Mouse (Mus musculus) kidney, postnatal 14 days (tissue): Measurements from ENCODE around the gene Negr1.

ENCODE experiments used
- DNase-seq: peaks from one replicate; pipeline ENCODE4 v3.0.0; 2022; ENCODE audit warnings: mixed read lengths

The Negr1 gene

DNA sequence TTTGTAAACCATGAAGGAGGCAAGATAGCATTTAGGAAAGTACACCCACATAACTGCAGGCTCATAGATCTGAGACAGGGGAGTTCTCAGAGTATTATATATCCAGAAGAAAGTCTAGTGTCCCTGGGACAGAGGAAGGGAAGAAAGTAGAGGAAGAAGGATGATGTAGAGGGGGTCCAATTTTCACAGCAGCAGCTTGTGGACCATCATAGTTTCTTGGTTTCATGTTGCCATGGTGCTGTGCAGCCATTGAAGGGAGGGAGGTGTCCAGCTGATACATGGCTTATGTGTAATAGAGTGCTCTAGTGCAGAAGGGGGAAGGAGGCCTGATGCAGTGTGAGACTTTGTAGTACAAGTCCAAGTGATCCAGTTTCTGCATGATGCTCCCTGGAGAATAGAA is 359.8 kb downstream of the Negr1 start:
- DNase-seq: no peak

DNA sequence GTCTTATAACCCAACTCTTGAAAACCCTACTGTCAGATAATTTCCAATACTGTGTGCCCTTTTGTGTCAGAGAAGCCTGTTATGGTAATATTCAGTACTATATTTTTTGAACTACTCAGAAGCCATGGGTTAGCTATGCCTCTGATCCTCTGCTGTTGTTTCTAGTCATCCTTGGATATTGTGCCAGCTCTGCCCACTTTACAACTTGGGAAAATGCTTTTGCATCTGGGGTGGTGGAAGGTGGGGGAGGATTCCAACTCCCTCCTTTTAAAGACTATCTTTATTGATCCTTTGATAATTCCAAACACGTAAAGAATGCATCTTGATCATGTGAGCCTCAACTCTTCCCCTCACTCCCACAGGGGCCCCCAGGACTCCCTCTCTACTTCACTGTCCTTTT is 361.6 kb downstream of the Negr1 start:
- DNase-seq: no peak

DNA sequence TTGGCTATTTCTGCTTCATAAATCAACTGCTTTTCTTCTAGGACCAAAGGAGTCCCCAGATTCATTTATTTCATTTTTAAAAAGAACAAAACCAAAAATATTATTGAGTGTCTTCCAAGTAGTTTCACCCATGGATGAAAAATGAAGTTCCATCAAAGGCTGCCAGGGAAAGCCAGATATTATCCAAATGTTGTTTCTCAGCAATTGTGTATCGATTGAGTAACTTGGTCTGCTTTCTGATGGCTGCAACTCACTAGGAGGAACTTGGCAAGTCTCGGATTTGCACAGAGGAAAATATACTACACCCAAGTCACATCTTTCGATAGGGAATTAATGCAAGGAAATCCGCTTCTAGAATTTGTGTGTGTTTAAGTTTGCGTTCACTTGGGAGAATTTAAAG is 363.5 kb downstream of the Negr1 start:
- DNase-seq: no peak

DNA sequence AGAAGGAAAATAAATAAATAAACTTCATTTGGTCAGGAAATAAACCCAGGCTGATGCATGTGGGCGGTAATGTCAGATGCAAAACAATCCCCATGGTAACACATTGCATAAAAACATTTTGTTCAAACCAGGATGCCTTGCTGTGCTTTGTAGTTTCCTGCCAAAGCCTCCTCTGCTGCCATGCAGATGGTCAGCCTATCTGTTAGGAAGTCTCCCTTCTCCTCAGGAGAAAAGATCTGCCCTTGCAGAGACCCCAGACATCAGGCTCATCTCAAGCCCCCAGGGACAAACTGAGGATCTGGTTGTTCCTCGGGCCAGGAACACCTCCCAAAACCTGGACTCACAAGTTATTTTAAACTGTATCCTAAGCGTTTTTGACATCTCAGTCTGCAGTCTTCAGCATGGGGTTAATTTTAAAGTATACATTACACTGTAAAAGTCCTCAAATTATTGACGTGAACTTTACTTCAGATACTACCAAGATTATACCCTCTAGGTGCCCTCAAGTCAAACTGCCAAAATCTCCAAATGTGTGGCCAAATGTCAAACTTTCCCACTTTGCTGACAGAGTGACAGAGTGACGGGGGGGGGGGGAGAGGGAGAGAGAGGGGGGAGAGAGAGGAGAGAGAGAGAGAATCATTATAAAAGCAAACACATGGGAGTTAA is 366.9 kb downstream of the Negr1 start:
- DNase-seq: no peak

DNA sequence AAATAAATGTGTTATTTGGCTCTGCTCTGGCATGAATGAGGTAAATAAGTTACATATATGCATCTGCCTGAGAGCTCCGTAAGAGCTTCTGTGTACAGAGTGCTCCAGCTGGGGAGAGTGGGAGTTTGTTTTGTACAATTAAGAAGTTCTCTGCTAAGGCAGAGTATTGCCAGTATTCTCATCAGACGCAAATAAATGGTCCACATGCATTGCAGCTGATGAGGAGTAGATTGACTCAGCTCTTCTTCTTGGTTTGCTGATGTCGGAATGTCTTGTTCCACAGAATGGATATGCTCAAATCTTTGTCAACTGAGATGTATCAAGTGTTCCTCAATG is 367.4 kb downstream of the Negr1 start:
- DNase-seq: no peak

DNA sequence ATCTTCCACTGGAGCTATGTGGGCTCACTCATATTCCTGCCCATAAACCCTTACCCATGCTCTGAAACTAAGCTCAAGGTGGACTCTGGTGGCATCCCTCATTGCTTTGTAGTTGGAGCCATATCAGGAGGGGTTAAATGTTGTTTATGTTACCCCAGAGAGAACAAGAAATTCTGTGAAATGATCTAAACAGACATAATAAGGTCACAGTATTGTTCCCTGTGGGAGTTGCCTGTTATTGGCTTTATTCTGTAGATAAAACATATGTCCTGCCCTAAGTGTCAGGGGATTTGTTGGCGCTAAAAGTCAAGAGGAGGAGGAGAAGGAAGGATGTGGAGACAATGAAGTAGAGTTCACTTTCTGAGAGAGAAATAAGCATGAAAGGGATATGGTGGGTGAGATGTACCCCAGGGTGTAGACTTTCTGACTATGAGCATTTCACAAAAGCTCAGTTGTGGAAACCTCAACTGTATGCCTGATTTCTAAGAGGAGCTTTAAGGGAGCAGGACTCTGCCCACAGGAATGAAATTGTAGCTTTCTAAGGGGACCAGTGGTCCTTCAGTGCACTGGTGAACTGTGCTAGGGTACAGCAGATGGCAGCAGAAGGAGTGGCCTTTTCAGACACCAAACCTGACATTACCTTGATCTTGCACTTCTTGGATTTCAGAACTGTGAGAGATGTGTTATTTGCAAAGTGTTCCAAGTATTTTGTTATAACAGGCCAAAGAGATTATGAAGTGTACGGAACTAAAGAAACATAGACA is 368.3 kb downstream of the Negr1 start:
- no peak for DNase-seq

DNA sequence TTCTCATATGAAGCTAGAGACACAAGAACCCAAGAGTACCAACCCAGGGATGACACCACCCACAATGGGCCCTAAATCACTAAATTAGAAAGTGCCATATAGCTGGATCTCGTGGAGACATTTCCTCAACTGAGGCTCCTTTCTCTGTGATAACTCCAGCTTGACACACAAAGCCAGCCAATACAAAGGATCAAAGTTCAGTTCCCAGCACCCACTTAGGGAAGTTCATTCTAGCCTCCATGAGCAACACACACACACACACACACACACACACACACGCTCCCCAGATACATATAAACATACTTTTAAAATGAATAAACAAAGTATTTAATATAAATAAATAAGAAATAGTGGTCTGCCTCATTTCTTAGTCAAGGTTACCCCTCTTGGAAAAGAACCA is 369.4 kb downstream of the Negr1 start:
- no peak for DNase-seq

DNA sequence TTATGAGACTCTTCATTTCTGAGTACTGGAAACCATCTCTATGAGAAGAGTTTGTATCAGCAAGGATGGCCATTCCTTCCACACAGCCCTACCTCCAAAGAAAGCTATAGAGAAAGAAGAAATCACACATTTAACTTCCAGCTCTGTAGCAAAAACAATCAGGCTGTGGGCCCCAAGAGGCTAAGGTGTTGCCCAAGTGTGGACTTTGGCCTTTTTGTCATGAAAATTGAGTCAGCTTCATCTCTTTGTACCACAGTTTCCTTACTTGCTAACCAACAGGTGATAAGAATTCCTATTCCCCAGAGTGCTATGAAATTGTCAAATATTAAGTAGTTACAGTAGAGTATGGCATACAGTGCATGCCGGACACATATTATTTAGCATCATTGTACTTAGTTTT is 369.9 kb downstream of the Negr1 start:
- no peak for DNase-seq

DNA sequence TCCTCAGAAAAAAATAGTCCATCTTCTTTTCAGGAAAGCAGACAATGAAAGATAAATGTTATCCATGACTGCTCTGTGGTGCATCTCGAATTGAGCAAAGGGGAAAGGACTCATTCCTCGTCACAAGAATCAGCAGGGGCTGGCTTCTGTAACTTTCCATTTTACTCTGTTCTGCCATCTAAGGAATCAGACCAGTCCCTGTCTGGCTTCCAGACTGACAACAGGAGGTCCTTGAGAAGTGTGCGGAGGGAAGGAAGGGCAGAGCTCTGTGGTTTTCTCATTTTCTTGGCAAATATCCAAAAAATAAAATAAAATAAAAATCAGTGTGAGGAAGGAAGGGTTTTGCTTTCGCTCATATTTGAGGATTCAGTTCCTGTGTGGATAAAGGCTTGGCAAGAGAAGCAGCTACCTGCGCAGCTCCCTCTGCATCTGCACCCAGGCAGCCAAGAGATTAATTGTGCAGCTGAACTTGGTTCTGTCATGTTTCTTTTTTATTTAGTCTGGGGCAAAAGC is 373.2 kb downstream of the Negr1 start:
- DNase-seq: peak; percentile 12

DNA sequence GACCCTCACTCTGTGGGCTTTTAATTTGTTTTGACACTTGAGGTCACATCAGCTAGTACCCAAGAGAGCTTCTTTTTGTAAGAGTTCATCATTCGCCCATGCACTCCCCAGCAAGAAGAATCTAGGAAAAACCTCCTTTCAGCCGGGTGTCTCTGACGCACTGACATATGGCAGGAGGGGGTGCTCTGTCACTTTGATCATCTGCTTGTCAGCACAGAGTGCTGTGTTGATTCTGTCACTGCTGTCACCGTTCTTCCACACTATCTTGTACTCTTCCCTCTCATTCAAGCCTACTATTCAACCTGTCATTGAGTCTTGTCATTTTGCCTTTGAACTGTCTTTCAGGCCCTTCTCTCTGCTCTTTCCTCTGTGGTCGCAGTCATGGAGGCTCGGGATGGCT is 385.8 kb downstream of the Negr1 start:
- DNase-seq: no peak

DNA sequence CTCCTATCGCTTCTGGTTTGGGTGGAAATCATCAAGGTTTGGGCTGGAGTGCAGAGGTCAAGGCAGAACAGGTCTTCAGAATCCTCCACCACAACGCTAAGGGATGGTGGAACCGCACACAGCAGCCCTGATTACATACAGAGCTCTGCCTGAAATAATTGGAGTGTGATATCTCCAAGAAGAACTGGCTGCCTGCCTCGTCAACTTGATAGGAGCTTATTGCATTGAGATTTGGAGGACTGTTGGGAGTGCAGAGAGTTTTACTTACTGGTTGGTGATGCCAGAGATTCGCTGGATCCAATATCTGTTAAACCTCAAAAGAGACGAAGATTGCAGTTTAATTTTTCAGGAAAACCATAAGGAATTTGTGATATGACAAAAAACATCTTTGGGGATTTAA is 391.4 kb downstream of the Negr1 start:
- no peak for DNase-seq

DNA sequence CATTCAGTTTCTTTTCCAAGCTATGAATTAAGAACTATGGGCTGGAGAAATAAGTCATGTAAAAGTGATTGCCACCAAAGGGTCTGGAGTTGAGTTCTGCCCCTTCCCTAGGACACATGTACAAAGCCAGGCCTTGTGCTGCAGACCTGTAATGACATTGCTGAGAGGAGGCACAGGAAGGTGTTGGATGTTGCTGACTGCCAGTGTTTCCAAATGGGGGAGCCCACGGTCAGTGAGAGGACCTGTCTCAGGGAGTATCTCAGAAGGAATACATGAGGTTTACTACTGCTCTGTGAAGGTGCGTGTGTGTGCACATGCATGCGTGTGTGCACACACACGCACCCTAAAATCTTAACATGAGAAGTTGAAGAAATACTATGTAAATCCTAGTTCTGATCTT is 393.5 kb downstream of the Negr1 start:
- no peak for DNase-seq

DNA sequence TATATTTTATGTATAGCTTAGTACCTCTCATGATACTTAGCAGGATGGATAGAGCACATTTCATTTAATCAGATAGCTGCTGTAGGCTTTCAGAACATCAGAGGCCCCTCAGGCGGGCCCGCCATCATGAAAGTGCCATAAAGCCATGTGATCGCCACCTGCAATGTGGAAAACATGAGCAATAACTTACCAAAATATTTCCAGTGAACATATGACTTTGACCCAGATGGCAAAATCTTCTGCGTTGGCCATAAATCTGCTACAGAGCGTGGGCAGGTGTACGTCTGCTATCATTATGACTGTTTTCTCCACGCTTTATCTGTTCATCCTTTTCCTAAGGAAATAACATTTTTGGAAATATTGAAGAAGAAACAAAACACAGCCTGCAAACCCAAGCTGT is 397.0 kb downstream of the Negr1 start:
- DNase-seq: no peak

DNA sequence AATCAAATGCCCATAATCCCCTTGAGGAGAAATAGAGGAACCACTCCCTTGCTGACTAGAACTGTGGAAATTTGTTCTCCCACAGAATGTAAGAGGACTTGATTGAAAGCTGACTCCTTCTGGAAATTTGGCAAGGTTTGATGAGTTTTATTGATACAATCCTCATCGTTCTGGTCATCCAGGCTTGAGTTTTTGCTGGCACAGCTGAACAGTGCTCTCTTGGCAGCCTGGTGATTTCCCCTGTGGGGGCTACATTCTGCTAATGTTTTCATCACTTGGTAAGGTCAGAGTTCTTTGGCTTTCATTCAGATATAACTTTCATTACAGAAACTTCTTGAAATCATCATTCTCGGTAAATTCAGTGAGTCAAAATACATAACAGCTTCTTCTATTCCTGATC is 407.2 kb downstream of the Negr1 start:
- DNase-seq: no peak

DNA sequence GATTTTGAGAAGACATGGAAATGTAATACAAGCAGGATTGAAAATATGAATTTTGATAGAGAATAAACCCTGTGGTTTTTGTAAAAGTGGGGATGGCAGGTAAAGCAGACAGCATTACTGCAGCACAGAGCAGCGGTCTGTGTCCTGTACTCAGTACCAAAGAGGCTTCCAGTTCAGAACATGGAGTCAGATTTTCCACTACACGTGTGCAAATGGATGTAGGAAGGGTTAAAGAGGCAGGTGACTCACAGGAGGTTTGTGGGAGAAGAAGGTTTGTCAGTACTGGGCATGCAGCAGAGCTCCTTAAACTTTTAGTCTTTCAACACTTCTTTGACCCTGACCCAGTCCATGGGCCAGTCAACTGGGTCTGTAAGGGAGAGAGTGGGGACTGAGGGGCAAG is 409.5 kb downstream of the Negr1 start:
- DNase-seq: no peak

DNA sequence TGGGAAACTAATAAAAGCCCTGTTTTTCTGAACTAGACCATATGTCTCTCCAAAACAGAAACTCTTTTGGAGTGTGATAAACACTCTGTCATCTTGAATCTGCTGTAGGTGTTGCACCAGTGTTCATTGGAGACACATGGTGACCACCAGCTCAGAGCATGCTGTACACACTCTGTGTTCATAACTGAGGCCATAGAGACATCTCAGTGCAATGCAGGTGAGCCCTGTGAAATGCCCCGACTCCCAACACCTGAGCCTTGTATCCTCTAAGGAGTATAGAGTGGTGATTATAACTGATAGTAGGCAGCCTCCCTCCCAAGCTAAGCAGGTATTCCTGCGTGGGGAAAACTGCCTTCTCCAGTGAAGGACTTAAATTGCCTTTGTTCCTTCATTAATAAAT is 415.2 kb downstream of the Negr1 start:
- no peak for DNase-seq

DNA sequence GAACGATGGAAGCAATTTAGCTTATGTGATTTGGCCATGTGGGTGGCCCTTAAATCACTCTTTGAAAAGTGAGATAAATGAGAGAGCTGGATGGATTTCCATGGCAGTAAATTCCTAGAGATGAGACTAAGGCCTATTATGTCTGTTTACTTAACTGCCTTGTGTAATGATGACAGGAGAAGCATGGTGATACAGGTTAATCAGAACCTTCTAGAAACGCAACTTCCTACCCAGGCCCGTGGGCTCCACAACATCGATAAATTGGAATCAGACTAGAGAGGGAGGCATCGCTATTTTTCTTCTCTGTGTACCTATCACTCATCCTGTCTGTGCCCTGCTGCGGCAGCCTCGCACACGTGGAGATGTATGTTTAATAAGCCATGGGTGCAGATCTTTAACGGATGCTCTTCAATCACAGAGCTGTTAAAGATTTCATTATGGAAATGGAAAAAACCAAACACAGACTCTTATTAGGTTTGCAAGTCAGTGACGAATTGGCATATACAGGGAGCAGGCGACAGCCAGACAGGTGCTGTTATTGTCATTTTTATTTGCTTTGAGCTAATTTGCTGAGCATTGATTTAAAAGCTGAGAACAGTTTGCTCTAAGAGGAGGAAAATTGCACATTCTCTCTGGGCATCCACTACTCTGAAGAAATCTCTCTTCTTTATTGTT is 418.6 kb downstream of the Negr1 start:
- no peak for DNase-seq

DNA sequence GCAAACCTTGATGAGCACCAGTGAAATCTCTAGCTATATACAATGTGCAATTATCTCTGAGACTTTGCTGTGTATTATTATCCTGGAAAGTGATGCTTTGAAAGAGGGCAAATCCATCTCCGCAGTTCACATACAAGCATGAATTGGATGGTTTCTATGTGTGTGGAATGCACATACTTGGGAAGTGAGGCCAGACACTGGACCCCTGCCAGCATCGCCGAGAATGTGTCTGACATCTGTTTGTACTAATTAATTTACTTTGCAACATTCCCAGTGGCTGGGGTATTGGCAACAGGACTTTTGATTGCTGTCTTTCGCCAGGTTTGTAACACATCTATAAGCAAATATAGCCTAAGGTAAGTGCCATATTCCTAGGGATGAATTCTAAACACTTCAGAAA is 420.5 kb downstream of the Negr1 start:
- DNase-seq: peak; percentile 51

DNA sequence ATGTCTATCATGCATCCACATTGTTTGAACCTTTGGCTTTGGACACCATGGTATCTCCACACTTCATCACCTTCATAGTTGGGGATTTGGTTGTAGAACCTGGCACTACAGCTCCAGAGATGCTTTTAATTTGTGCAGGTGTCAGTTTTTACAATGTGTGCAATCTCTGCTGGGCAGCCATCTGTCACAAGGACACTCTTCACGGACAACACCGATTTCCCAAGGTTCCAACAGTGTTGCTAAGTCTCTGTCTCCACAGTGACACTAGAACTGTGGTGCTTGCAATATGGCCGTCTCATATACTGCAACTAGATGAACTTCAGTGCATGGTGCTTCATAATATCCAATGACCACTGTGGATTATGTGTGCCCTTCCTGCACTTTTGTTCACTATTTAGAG is 425.5 kb downstream of the Negr1 start:
- no peak for DNase-seq

DNA sequence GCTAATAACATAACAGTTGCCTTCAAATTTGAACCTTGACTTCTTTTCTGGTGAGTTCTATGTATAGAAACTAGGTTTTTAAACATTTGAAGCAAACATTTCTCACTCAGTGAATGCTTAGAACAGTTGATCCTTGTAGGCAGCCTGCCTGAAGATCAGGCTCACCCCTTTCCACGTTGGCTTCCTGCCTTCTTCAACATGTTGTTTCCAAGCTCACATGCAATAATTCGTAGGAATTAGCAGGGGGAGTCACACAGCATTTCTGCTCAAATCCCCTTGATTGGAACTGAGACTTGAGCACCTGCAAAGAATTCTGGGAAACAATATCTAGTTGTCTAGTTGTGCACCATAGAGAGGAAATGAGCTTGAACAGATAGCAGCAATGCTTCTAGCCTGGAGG is 430.6 kb downstream of the Negr1 start:
- DNase-seq: no peak

DNA sequence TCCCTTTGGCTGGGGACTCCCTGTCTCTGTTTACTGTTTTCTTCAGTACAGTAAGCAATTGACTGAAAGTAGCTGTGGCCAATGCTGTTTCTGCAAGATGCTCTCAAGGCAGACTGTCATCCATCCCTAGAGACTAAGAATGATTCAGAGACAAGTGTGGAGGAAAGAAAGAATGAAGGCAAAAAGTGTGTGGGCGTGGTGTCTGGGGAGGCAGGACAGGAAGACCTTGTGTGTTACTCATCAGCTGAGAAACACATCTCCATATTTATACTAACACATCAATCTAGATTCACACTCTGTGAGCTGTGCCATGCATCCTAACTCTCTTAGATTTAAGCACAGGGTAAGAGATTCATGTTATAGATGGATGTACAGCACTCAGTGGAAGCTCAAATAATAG is 431.2 kb downstream of the Negr1 start:
- DNase-seq: no peak

DNA sequence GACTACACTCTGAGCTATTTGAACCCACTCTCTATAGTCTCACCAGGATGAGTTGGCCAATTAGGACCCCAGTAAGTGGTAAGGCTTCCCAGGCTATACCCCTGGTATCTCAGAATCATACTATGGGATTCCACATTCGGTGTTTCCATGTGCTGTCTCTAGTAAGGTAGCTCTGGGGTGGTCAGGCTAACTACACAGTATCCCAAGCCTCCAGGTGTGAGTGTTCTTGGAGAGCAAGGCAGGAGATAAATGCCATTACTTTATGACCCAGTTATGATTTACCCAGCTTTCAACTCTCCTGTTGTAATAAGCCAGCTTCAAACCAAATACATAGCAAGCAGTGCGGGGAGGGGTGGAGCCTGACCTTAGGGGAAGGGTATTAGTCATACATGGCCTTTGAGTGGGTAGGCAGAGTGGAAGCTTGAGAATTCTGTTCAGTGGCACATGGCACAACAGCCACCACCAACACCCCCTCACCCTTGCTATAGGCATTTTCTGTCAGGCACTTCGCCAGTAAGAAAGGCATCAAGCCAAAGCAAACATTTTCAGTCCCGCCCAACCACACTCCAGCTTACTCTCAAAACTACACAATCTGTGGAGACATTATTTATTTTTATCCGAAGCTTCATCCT is 437.7 kb downstream of the Negr1 start:
- DNase-seq: peak; percentile 24

DNA sequence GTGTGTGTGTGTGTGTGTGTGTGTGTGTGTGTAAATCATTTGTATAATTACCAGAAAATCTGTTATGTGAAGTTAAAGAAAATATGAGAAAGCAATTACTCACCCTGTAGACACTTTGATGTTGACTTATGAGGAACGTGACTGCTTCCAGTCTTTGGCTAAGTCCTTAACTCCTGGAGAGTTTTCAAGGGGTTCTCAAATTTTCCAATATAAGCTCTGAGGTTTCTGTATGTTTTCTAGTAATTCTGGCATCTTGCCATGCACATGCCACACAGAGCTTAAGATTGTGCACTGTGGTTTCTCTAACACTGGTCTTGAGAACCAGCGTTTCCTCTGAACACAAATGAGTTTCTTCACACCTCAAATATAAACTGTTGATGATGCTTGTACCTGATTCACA is 460.0 kb downstream of the Negr1 start:
- DNase-seq: no peak

DNA sequence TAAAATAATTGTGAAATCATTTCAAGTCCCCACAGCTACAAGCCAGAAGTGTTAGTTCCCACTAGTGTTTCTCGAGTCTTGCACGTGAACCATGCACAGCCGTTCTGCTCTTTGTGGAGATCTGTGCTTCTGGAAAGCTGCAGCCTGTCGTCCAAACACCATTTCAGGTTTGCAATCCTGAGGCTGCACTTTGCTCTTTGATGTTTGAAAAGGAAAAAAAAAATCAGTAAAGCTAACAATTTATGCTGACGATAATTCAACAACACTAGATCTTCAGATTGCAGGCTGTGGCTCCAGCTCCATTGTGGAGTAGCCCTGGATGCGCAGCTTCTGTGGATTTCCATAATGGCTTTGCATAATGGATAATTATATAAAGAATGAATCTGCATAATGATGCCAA is 463.0 kb downstream of the Negr1 start:
- DNase-seq: no peak
